Mouse (Mus musculus): ENCODE data around the gene Mllt3.

The Mllt3 gene

GRCm38 (mm10) chr4:88033216-88033653, at the start of gene Mllt3:
Mllt3 (minus strand) TSS chr4:88033364.
- peak; percentile 94 for DNase-seq

GRCm38 (mm10) chr4:88082381-88082780, 49.2 kb upstream of the Mllt3 start:
- no peak for DNase-seq

- no peak for DNase-seq
These were observed 48.7 kb upstream of the Mllt3 start for GRCm38 (mm10) chr4:88081885-88082284.

- DNase-seq = no peak
These were observed 48.3 kb upstream of the Mllt3 start for GRCm38 (mm10) chr4:88081417-88081816.

- no peak for DNase-seq
These were observed 45.8 kb upstream of the Mllt3 start for GRCm38 (mm10) chr4:88078983-88079382.

GRCm38 (mm10) chr4:88075388-88075787, 42.2 kb upstream of the Mllt3 start:
- DNase-seq = no peak

GRCm38 (mm10) chr4:88046280-88046679, 13.1 kb upstream of the Mllt3 start:
- DNase-seq = no peak

- no peak for DNase-seq
These were observed 12.0 kb upstream of the Mllt3 start for GRCm38 (mm10) chr4:88045151-88045550.

GRCm38 (mm10) chr4:88035361-88035760, 2.2 kb upstream of the Mllt3 start:
- DNase-seq = peak; percentile 75

GRCm38 (mm10) chr4:88034387-88035157, 1.4 kb upstream of the Mllt3 start:
- no peak for DNase-seq

GRCm38 (mm10) chr4:88033729-88034386, 694 bp upstream of the Mllt3 start:
- DNase-seq = no peak

GRCm38 (mm10) chr4:88032151-88033098, 739 bp downstream of the Mllt3 start:
- DNase-seq = peak; percentile 72

- DNase-seq = peak; percentile 65
These were observed 1.7 kb downstream of the Mllt3 start for GRCm38 (mm10) chr4:88031211-88032150.

- DNase-seq = no peak
These were observed 9.6 kb downstream of the Mllt3 start for GRCm38 (mm10) chr4:88023567-88023966.

GRCm38 (mm10) chr4:88022623-88023022, 10.5 kb downstream of the Mllt3 start:
- no peak for DNase-seq

- no peak for DNase-seq
These were observed 12.7 kb downstream of the Mllt3 start for GRCm38 (mm10) chr4:88020421-88020820.

- DNase-seq = no peak
These were observed 13.5 kb downstream of the Mllt3 start for GRCm38 (mm10) chr4:88019645-88020044.

- DNase-seq = no peak
These were observed 15.5 kb downstream of the Mllt3 start for GRCm38 (mm10) chr4:88017452-88018350.

GRCm38 (mm10) chr4:88015765-88016164, 17.4 kb downstream of the Mllt3 start:
- no peak for DNase-seq

GRCm38 (mm10) chr4:88015261-88015660, 17.9 kb downstream of the Mllt3 start:
- DNase-seq = no peak

GRCm38 (mm10) chr4:88012774-88013173, 20.4 kb downstream of the Mllt3 start:
- DNase-seq = no peak
